Mouse (Mus musculus) liver, embryonic 12.5 days (tissue): ENCODE measurements at regions not wholly inside any gene's neighbourhood (a gene's known extent, or its start where the extent isn't known, plus 50 kb on each side); places are given as distances from the start of the nearest gene placed in this dataset.

Experiments
- ATAC-seq: fragments of 200-750 bp; cut with Nextera tagmentation; 2 replicates; pipeline ENCODE4 v1.8.0; 2017; ENCODE audit warnings: moderate number of reproducible peaks, mild to moderate bottlenecking, moderate library complexity
- H3K27ac ChIP-seq: fragments of 300-500 bp; sonication (generic); 2 replicates; pipeline ENCODE4 v1.5.1; 2016; ENCODE audit warnings: mild to moderate bottlenecking
- H3K27me3 ChIP-seq: fragments of 300-500 bp; sonication (generic); replicated peaks from 2 replicates; pipeline ENCODE4 v1.6.1; 2016; ENCODE audit warnings: mild to moderate bottlenecking, moderate library complexity
- H3K36me3 ChIP-seq: fragments of 300-500 bp; sonication (generic); 2 replicates; pipeline ENCODE4 v1.6.1; 2016; ENCODE audit warnings: mild to moderate bottlenecking, moderate library complexity
- H3K4me1 ChIP-seq: fragments of 300-500 bp; sonication (generic); 2 replicates; pipeline ENCODE4 v1.6.1; 2016
- H3K4me2 ChIP-seq: fragments of 300-500 bp; sonication (generic); 2 replicates; pipeline ENCODE4 v1.6.1; 2016; ENCODE audit warnings: mild to moderate bottlenecking, moderate library complexity
- H3K4me3 ChIP-seq: fragments of 300-500 bp; sonication (generic); 2 replicates; pipeline ENCODE4 v1.5.1; 2016; ENCODE audit warnings: mild to moderate bottlenecking, moderate library complexity
- H3K9ac ChIP-seq: fragments of 300-500 bp; sonication (generic); 2 replicates; pipeline ENCODE4 v1.6.1; 2016; ENCODE audit warnings: mild to moderate bottlenecking, moderate library complexity
- H3K9me3 ChIP-seq: fragments of 300-500 bp; sonication (generic); replicated peaks from 2 replicates; pipeline ENCODE4 v1.6.1; 2016; ENCODE audit warnings: mild to moderate bottlenecking, moderate library complexity
- WGBS: fragments of 180-500 bp; shearing (Covaris S2); methylation state at CpG from one replicate; pipeline ENCODE4 v1.1.7; 2016; ENCODE audit not compliant: insufficient replicate concordance; 5-methylcytosine and 5-hydroxymethylcytosine counted together

GRCm38 (mm10) chr16:29841132-29841531, 223.1 kb upstream of the Hes1 start:
- H3K36me3 ChIP-seq, result no peaks in the 10 kb centered on the region
- H3K9ac ChIP-seq, result no peak overlapping the region
- 38% methylated on average over 4 of the region's 4 CpGs for WGBS
- no peak overlapping the region for H3K4me2 ChIP-seq
- no peak overlapping the region for H3K27ac ChIP-seq
- no peak for ATAC-seq
- peaks cover 72% of the 10 kb centered on the region for H3K4me1 ChIP-seq
- H3K9me3 ChIP-seq, result no peaks in the 10 kb centered on the region
- H3K27me3 ChIP-seq, result 0 out of 2 replicates have a peak, but pooled peaks cover 3% of the 10 kb centered on the region
- H3K4me3 ChIP-seq, result no peak overlapping the region

GRCm38 (mm10) chr16:29842071-29842470, 222.1 kb upstream of the Hes1 start:
- Histone ChIP-seq H3K27ac (no peak overlapping the region), H3K9me3 (no peaks in the 10 kb centered on the region), H3K9ac (no peak overlapping the region), H3K4me2 (no peak overlapping the region), H3K4me1 (peaks cover 78% of the 10 kb centered on the region), H3K27me3 (0 out of 2 replicates have a peak, but pooled peaks cover 3% of the 10 kb centered on the region), H3K36me3 (no peaks in the 10 kb centered on the region), H3K4me3 (no peak overlapping the region)
- ATAC-seq, result no peak
- WGBS, result 85% methylated on average over 4 of the region's 4 CpGs

GRCm38 (mm10) chr16:29843490-29843889, 220.7 kb upstream of the Hes1 start:
- no peaks in the 10 kb centered on the region for H3K36me3 ChIP-seq
- H3K4me3 ChIP-seq, result no peak overlapping the region
- H3K4me1 ChIP-seq, result peaks cover 86% of the 10 kb centered on the region
- ATAC-seq, result peak; percentile 68
- no peaks in the 10 kb centered on the region for H3K9me3 ChIP-seq
- H3K9ac ChIP-seq, result no peak overlapping the region
- H3K4me2 ChIP-seq, result no peak overlapping the region
- WGBS, result 18% methylated on average over 7 of the region's 7 CpGs
- H3K27me3 ChIP-seq, result 0 out of 2 replicates have a peak, but pooled peaks cover 3% of the 10 kb centered on the region
- no peak overlapping the region for H3K27ac ChIP-seq

GRCm38 (mm10) chr16:29844706-29845596, 219.2 kb upstream of the Hes1 start:
- Histone ChIP-seq H3K27ac (peak overlapping the region; percentile 79), H3K4me1 (peaks cover 82% of the 10 kb centered on the region)

GRCm38 (mm10) chr16:29845597-29845986, 218.6 kb upstream of the Hes1 start:
- no peaks in the 10 kb centered on the region for H3K9me3 ChIP-seq
- peak overlapping the region; percentile 22; the same call in 1 of the 2 replicates for H3K9ac ChIP-seq
- ATAC-seq, result peak; percentile 87
- 7% methylated on average over 8 of the region's 8 CpGs for WGBS
- 0 out of 2 replicates have a peak, but pooled peaks cover 3% of the 10 kb centered on the region for H3K27me3 ChIP-seq
- peak overlapping the region; percentile 79 for H3K27ac ChIP-seq
- no peaks in the 10 kb centered on the region for H3K36me3 ChIP-seq
- peak overlapping the region; percentile 49 for H3K4me2 ChIP-seq
- H3K4me1 ChIP-seq, result peaks cover 76% of the 10 kb centered on the region
- H3K4me3 ChIP-seq, result no peak overlapping the region; the same call in 1 of the 2 replicates

More at GRCm38 (mm10) chr16:29844706-29845596, 219.2 kb upstream of the Hes1 start:
- 0 out of 2 replicates have a peak, but pooled peaks cover 3% of the 10 kb centered on the region for H3K27me3 ChIP-seq
- 28% methylated on average over 11 of the region's 12 CpGs for WGBS
- no peaks in the 10 kb centered on the region for H3K36me3 ChIP-seq
- peak overlapping the region; percentile 22; the same call in 1 of the 2 replicates for H3K9ac ChIP-seq
- H3K4me2 ChIP-seq, result peak overlapping the region; percentile 49
- no peak overlapping the region; the same call in 1 of the 2 replicates for H3K4me3 ChIP-seq
- peak; percentile 50 for ATAC-seq
- H3K9me3 ChIP-seq, result no peaks in the 10 kb centered on the region

- no peak overlapping the region for H3K4me3 ChIP-seq
- no peaks in the 10 kb centered on the region for H3K36me3 ChIP-seq
- H3K4me2 ChIP-seq, result peak overlapping the region; percentile 6; the same call in 1 of the 2 replicates
- peaks cover 74% of the 10 kb centered on the region for H3K4me1 ChIP-seq
- no peaks in the 10 kb centered on the region for H3K27me3 ChIP-seq
- no peak for ATAC-seq
- H3K27ac ChIP-seq, result peak overlapping the region; percentile 36
- H3K9me3 ChIP-seq, result no peaks in the 10 kb centered on the region
- WGBS, result 13% methylated on average over 1 of the region's 1 CpGs
- no peak overlapping the region for H3K9ac ChIP-seq
Observed at GRCm38 (mm10) chr16:29847059-29847458, 217.1 kb upstream of the Hes1 start.

GRCm38 (mm10) chr16:29847734-29848133, 216.4 kb upstream of the Hes1 start:
- ATAC-seq, result no peak

GRCm38 (mm10) chr16:29848527-29848926, 215.7 kb upstream of the Hes1 start:
- H3K36me3 ChIP-seq, result no peaks in the 10 kb centered on the region
- no peaks in the 10 kb centered on the region for H3K27me3 ChIP-seq
- H3K4me3 ChIP-seq, result no peak overlapping the region
- no peak overlapping the region for H3K27ac ChIP-seq
- H3K9ac ChIP-seq, result no peak overlapping the region
- H3K4me2 ChIP-seq, result no peak overlapping the region
- H3K9me3 ChIP-seq, result no peaks in the 10 kb centered on the region
- peaks cover 64% of the 10 kb centered on the region for H3K4me1 ChIP-seq
- no peak for ATAC-seq
- WGBS, result 76% methylated on average over 12 of the region's 12 CpGs

More at GRCm38 (mm10) chr16:29847734-29848133, 216.4 kb upstream of the Hes1 start:
- H3K4me1 ChIP-seq, result peaks cover 72% of the 10 kb centered on the region
- no peak overlapping the region for H3K27ac ChIP-seq
- no peaks in the 10 kb centered on the region for H3K36me3 ChIP-seq
- no peaks in the 10 kb centered on the region for H3K27me3 ChIP-seq
- WGBS, result 63% methylated on average over 4 of the region's 4 CpGs
- no peaks in the 10 kb centered on the region for H3K9me3 ChIP-seq
- H3K9ac ChIP-seq, result no peak overlapping the region
- H3K4me2 ChIP-seq, result no peak overlapping the region
- H3K4me3 ChIP-seq, result no peak overlapping the region

- no peak overlapping the region for H3K9ac ChIP-seq
- no peaks in the 10 kb centered on the region for H3K27me3 ChIP-seq
- no peak overlapping the region for H3K4me3 ChIP-seq
- H3K4me2 ChIP-seq, result no peak overlapping the region; the same call in 1 of the 2 replicates
- H3K4me1 ChIP-seq, result peaks cover 54% of the 10 kb centered on the region
- WGBS, result 32% methylated on average over 7 of the region's 7 CpGs
- H3K27ac ChIP-seq, result no peak overlapping the region
- ATAC-seq, result peak; percentile 52
- H3K36me3 ChIP-seq, result no peaks in the 10 kb centered on the region
- no peaks in the 10 kb centered on the region for H3K9me3 ChIP-seq
Observed at GRCm38 (mm10) chr16:29849511-29849910, 214.7 kb upstream of the Hes1 start.

GRCm38 (mm10) chr16:29850616-29851015, 213.6 kb upstream of the Hes1 start:
- no peaks in the 10 kb centered on the region for H3K36me3 ChIP-seq
- WGBS, result 71% methylated on average over 3 of the region's 3 CpGs
- H3K4me3 ChIP-seq, result no peak overlapping the region
- no peak overlapping the region for H3K9ac ChIP-seq
- no peaks in the 10 kb centered on the region for H3K9me3 ChIP-seq
- peaks cover 43% of the 10 kb centered on the region for H3K4me1 ChIP-seq
- no peak for ATAC-seq
- H3K4me2 ChIP-seq, result no peak overlapping the region
- no peak overlapping the region for H3K27ac ChIP-seq
- H3K27me3 ChIP-seq, result no peaks in the 10 kb centered on the region

GRCm38 (mm10) chr16:29851827-29852226, 212.4 kb upstream of the Hes1 start:
- Histone ChIP-seq H3K4me1 (peaks cover 32% of the 10 kb centered on the region), H3K27me3 (no peaks in the 10 kb centered on the region), H3K9ac (no peak overlapping the region), H3K36me3 (no peaks in the 10 kb centered on the region), H3K27ac (no peak overlapping the region), H3K4me3 (no peak overlapping the region), H3K9me3 (no peaks in the 10 kb centered on the region), H3K4me2 (no peak overlapping the region)
- 61% methylated on average over 9 of the region's 9 CpGs for WGBS
- no peak for ATAC-seq
